Mouse (Mus musculus): ENCODE results near the gene Matn4.

DNA sequence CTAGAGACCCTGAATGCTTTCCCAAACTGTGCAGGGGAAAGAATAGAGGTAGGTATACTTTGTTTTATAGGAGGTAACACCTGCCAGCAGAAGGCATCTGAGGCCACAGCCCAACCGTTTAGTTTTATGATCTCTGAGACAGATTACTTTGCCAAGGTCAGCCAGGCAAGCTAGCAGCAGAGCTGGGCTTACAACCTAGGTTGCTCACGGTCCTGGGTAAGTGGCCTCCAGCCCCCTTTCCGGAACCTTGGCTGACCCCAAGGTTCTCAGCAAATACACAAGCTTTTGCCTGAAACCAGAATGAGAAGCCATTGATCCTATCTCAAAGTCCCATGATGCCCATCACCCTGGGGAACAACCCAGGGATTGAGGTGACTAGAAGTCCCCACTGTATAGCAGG, 29.7 kb upstream of the Matn4 start:
- TF ChIP-seq CTCF (IDR thresholded peaks at IDR 0.05; ENCODE audit: borderline replicate concordance, extremely low read depth, insufficient read depth, insufficient read length) (no peak), POLR2A (IDR thresholded peaks at IDR 0.05; ENCODE audit: borderline replicate concordance, extremely low read depth, insufficient read depth, insufficient read length, poor library complexity, severe bottlenecking) (no peak)

Measured in brain, embryonic 14.5 days (tissue).